Mouse (Mus musculus): ENCODE measurements around the gene Tmem189.

DNA sequence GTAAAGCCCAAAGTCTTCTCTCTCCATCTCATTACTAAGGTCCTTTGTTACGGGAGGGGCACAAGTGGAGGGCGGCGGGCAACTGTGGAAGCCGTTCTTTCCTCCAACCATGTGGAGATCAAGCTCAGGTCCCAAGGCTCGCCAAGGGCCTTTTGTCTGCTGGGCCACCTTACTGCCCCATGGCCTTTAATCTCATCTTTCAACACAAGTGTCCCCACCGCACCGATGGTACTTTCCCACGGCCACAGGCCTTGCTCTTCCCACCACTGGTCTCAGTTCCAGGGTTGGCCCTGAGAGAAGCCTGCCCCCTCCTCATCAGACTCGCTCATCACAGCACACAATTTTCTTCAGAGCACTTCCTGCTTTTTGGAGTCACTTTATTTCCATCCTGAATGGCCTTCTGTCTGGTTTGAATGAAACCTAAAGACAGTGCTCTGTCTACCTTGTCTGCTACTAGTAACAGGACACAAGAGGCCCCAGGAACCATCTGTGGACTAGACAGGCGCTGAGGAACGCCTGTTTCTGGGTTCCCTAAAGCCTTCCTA lies 59.9 kb downstream of the Tmem189 start:
- TF ChIP-seq CTCF (conservative IDR thresholded peaks at IDR 0.05; ENCODE audit: insufficient read depth, insufficient read length, low read depth, low read length), result no peak
- TF ChIP-seq POLR2A (IDR thresholded peaks at IDR 0.05; ENCODE audit: low read depth, low read length), result no peak

Measured in kidney, adult 2 months (tissue).